ENCODE assay signal across 13 mouse cellular contexts in genomic region chr4:127170866-127171265, GRCm38 (mm10). TPM values are rescaled to one million over a fixed set of nuclear protein-coding genes. Genes with fewer than 3 reads are reported as not detected.
A peak's percentile ranks its signal among the peaks of the same experiment; 100 is the strongest.
DNase-seq lines count a peak whose midpoint lies in the region; ATAC-seq lines count a peak whose summit lies in the region.
"Had no signal": no experiment of that assay in that cellular context is flagged by ENCODE, and none has a peak within 500 bp of the region (broad histone marks: within the 10 kb centered on the region; RNA-seq: fewer than 3 reads in every experiment).

No protein-coding gene starts in this region.

- peak; percentile 11; the same call in 1 of the 2 replicates for ATAC-seq in frontal cortex, adult (ENCODE audit: low TSS enrichment)
- no peak for ATAC-seq in hindbrain, embryonic 14.5 days (ENCODE audit: low FRiP score)
- ATAC-seq in neural tube, embryonic 15.5 days (ENCODE audit: low FRiP score), result no peak
- ATAC-seq in intestine, embryonic 15.5 days, result no peak
- ATAC-seq in kidney, embryonic 15.5 days (replicated peaks; ENCODE audit: low FRiP score), result no peak
- ATAC-seq: intestine, postnatal 0 days; Patski had no signal

- no peak overlapping the region for H3K4me3 ChIP-seq in hindbrain, embryonic 14.5 days (replicated peaks; ENCODE audit: low read length)
- H3K4me3 ChIP-seq in neural tube, embryonic 15.5 days (replicated peaks), result peak overlapping the region; percentile 89; the same call in 1 of the 2 replicates
- H3K4me3 ChIP-seq in intestine, embryonic 15.5 days (replicated peaks), result no peak overlapping the region
- H3K4me3 ChIP-seq in kidney, embryonic 15.5 days (replicated peaks), result no peak overlapping the region
- H3K4me3 ChIP-seq: gastrocnemius, adult 2 months had no signal

- no peak overlapping the region for H3K27ac ChIP-seq in hindbrain, embryonic 14.5 days
- peak overlapping the region; percentile 37; the same call in 1 of the 2 replicates for H3K27ac ChIP-seq in neural tube, embryonic 15.5 days (replicated peaks)
- no peak overlapping the region for H3K27ac ChIP-seq in intestine, embryonic 15.5 days
- no peak overlapping the region for H3K27ac ChIP-seq in kidney, embryonic 15.5 days
- H3K27ac ChIP-seq: gastrocnemius, adult 2 months; liver, embryonic 14.5 days had no signal

- H3K36me3 ChIP-seq in hindbrain, embryonic 14.5 days (replicated peaks; ENCODE audit: control insufficient read depth, insufficient read depth), result no peaks in the 10 kb centered on the region
- no peaks in the 10 kb centered on the region for H3K36me3 ChIP-seq in neural tube, embryonic 15.5 days
- H3K36me3 ChIP-seq in intestine, embryonic 15.5 days, result no peaks in the 10 kb centered on the region
- H3K36me3 ChIP-seq in kidney, embryonic 15.5 days, result no peaks in the 10 kb centered on the region

- H3K4me2 ChIP-seq in hindbrain, embryonic 14.5 days (replicated peaks), result peak overlapping the region; percentile 95
- H3K4me2 ChIP-seq in neural tube, embryonic 15.5 days, result peak overlapping the region; percentile 91
- no peak overlapping the region for H3K4me2 ChIP-seq in intestine, embryonic 15.5 days (replicated peaks)
- H3K4me2 ChIP-seq in kidney, embryonic 15.5 days, result no peak overlapping the region

- H3K9ac ChIP-seq in hindbrain, embryonic 14.5 days, result peak overlapping the region; percentile 9; the same call in 1 of the 2 replicates
- no peak overlapping the region for H3K9ac ChIP-seq in neural tube, embryonic 15.5 days (replicated peaks)
- H3K9ac ChIP-seq in intestine, embryonic 15.5 days, result no peak overlapping the region
- H3K9ac ChIP-seq in kidney, embryonic 15.5 days, result no peak overlapping the region
- H3K9ac ChIP-seq: liver, embryonic 14.5 days had no signal

- peaks cover 29% of the 10 kb centered on the region for H3K4me1 ChIP-seq in hindbrain, embryonic 14.5 days (replicated peaks; ENCODE audit: control insufficient read depth, insufficient read depth, low read length)
- peaks cover 52% of the 10 kb centered on the region for H3K4me1 ChIP-seq in neural tube, embryonic 15.5 days
- H3K4me1 ChIP-seq in intestine, embryonic 15.5 days (replicated peaks), result peaks cover 15% of the 10 kb centered on the region
- H3K4me1 ChIP-seq in kidney, embryonic 15.5 days, result peaks cover 27% of the 10 kb centered on the region

- whole genome bisulfite sequencing in hindbrain, embryonic 14.5 days, result 27% methylated on average over 5 of the region's 5 CpGs
- 25% methylated on average over 5 of the region's 5 CpGs for WGBS in neural tube, embryonic 15.5 days
- WGBS in intestine, embryonic 15.5 days, result 45% methylated on average over 5 of the region's 5 CpGs
- WGBS in kidney, embryonic 15.5 days, result 42% methylated on average over 5 of the region's 5 CpGs

- no peak for DNase-seq in frontal cortex, postnatal 25 days (ENCODE audit: low spot score in 2 of 2)
- peak; percentile 68 to 73 for DNase-seq in cerebellum, adult 18-20 months
- no peak for DNase-seq in hindbrain, embryonic 14.5 days (ENCODE audit: low spot score)
- no peak for DNase-seq in embryo, embryonic 10.5 days (ENCODE audit: low spot score)
- DNase-seq: adrenal gland, postnatal 14 days; gastrocnemius, adult 2 months had no signal

- H3K27me3 ChIP-seq in hindbrain, embryonic 14.5 days (ENCODE audit: control insufficient read depth, insufficient read depth, low read length), result no peaks in the 10 kb centered on the region
- H3K27me3 ChIP-seq in neural tube, embryonic 15.5 days (replicated peaks), result 0 out of 2 replicates have a peak, but pooled peaks cover 6% of the 10 kb centered on the region
- peaks cover 53% of the 10 kb centered on the region for H3K27me3 ChIP-seq in intestine, embryonic 15.5 days (replicated peaks)
- H3K27me3 ChIP-seq in kidney, embryonic 15.5 days, result peaks cover 83% of the 10 kb centered on the region

- H3K9me3 ChIP-seq in hindbrain, embryonic 14.5 days (ENCODE audit: control insufficient read depth, low read length), result no peaks in the 10 kb centered on the region
- no peaks in the 10 kb centered on the region for H3K9me3 ChIP-seq in neural tube, embryonic 15.5 days (replicated peaks)
- H3K9me3 ChIP-seq in intestine, embryonic 15.5 days, result no peaks in the 10 kb centered on the region
- H3K9me3 ChIP-seq in kidney, embryonic 15.5 days (replicated peaks), result no peaks in the 10 kb centered on the region

RNA-seq across cellular contexts. Expression of gene Dlgap3, which starts 1.9 kb away (rescaled TPM):
- 30.8 and 35.1 TPM in 2 replicates for polyA plus RNA-seq in hindbrain, embryonic 14.5 days (2014; fragmentation: Nextera tagmentation; extraction: Ambion mirVana)
- 20.9 and 25.1 TPM in 2 replicates for polyA plus RNA-seq in neural tube, embryonic 15.5 days (2015; fragmentation: Nextera tagmentation; extraction: Ambion mirVana)
- polyA plus RNA-seq in intestine, embryonic 15.5 days (2015; fragmentation: Nextera tagmentation; extraction: Ambion mirVana), result 1.1 and 1.2 TPM in 2 replicates
- 0.69 and 0.70 TPM in 2 replicates for polyA plus RNA-seq in kidney, embryonic 15.5 days (2015; fragmentation: Nextera tagmentation; extraction: Ambion mirVana)

RNA-seq across cellular contexts. Expression of gene Tmem35b, which starts 47.4 kb away (rescaled TPM):
- polyA plus RNA-seq in hindbrain, embryonic 14.5 days (2014; fragmentation: Nextera tagmentation; extraction: Ambion mirVana), result 14.0 and 18.1 TPM in 2 replicates
- polyA plus RNA-seq in neural tube, embryonic 15.5 days (2015; fragmentation: Nextera tagmentation; extraction: Ambion mirVana), result 17.7 and 18.9 TPM in 2 replicates
- 23.2 and 25.7 TPM in 2 replicates for polyA plus RNA-seq in intestine, embryonic 15.5 days (2015; fragmentation: Nextera tagmentation; extraction: Ambion mirVana)
- 23.8 and 26.1 TPM in 2 replicates for polyA plus RNA-seq in kidney, embryonic 15.5 days (2015; fragmentation: Nextera tagmentation; extraction: Ambion mirVana)

Comparison
In these comparisons a context has a peak if more than half of its experiments do, and no peak if none do; other contexts are left out.
1. DNase-seq: peak in cerebellum, adult 18-20 months (2 of 2); none in frontal cortex, postnatal 25 days (0 of 2), hindbrain, embryonic 14.5 days (single experiment) and embryo, embryonic 10.5 days (single experiment).
2. H3K4me2 ChIP-seq: peak in hindbrain, embryonic 14.5 days (single experiment) and neural tube, embryonic 15.5 days (single experiment); none in intestine, embryonic 15.5 days (single experiment) and kidney, embryonic 15.5 days (single experiment).